In genomic region chr11:57683931-57684330, GRCm38 (mm10) we compare ENCODE assay signal across 13 mouse cellular contexts. TPM values are rescaled to one million over a fixed set of nuclear protein-coding genes. Genes with fewer than 3 reads are reported as not detected.
DNase-seq lines count a peak whose midpoint lies in the region; ATAC-seq and TF ChIP-seq lines count a peak whose summit lies in the region.
"Had no signal": no experiment of that assay in that cellular context is flagged by ENCODE, and none has a peak within 500 bp of the region (broad histone marks: within the 10 kb centered on the region; RNA-seq: fewer than 3 reads in every experiment).

No protein-coding gene starts in this region.

- no peak for TF ChIP-seq EP300 in stomach, postnatal 0 days (optimal IDR thresholded peaks at IDR 0.05)

- H3K4me1 ChIP-seq in lung, embryonic 16.5 days (replicated peaks; ENCODE audit: control insufficient read depth, insufficient read depth, low read length) = peaks cover 27% of the 10 kb centered on the region
- peaks cover 20% of the 10 kb centered on the region for H3K4me1 ChIP-seq in embryonic facial prominence, embryonic 14.5 days (ENCODE audit: control insufficient read depth, insufficient read depth, low read length)
- peaks cover 35% of the 10 kb centered on the region for H3K4me1 ChIP-seq in limb, embryonic 11.5 days (ENCODE audit: control insufficient read depth, insufficient read depth, low read length)
- peaks cover 9% of the 10 kb centered on the region; the same call in 1 of the 2 replicates for H3K4me1 ChIP-seq in stomach, postnatal 0 days (replicated peaks; ENCODE audit: control insufficient read depth, insufficient read depth)

- ATAC-seq in lung, embryonic 16.5 days (ENCODE audit: low read depth) = peak; percentile 24; the same call in 1 of the 2 replicates
- no peak; the same call in 1 of the 2 replicates for ATAC-seq in embryonic facial prominence, embryonic 14.5 days (ENCODE audit: low read depth)
- peak; percentile 55; the same call in 1 of the 2 replicates for ATAC-seq in limb, embryonic 11.5 days (ENCODE audit: insufficient number of reproducible peaks, low FRiP score, low TSS enrichment, low read depth)
- ATAC-seq in stomach, postnatal 0 days (ENCODE audit: low FRiP score, low TSS enrichment) = no peak
- ATAC-seq: intestine, postnatal 0 days had no signal

- WGBS in lung, embryonic 16.5 days = 25% methylated on average over 8 of the region's 8 CpGs
- WGBS in embryonic facial prominence, embryonic 14.5 days = 39% methylated on average over 8 of the region's 8 CpGs
- 6% methylated on average over 8 of the region's 8 CpGs for WGBS in limb, embryonic 11.5 days
- 39% methylated on average over 8 of the region's 8 CpGs for WGBS in stomach, postnatal 0 days

- no peaks in the 10 kb centered on the region for H3K27me3 ChIP-seq in lung, embryonic 16.5 days (ENCODE audit: control insufficient read depth, insufficient read depth, low read depth, low read length)
- H3K27me3 ChIP-seq in embryonic facial prominence, embryonic 14.5 days (replicated peaks; ENCODE audit: control insufficient read depth, insufficient read depth, low read length) = no peaks in the 10 kb centered on the region
- H3K27me3 ChIP-seq in limb, embryonic 11.5 days (ENCODE audit: control insufficient read depth, insufficient read depth, low read length) = no peaks in the 10 kb centered on the region
- H3K27me3 ChIP-seq in stomach, postnatal 0 days (ENCODE audit: control insufficient read depth, insufficient read depth, low read length) = no peaks in the 10 kb centered on the region

- TF ChIP-seq CTCF in stomach, postnatal 0 days (IDR thresholded peaks at IDR 0.05; ENCODE audit: low read depth) = no peak
- no peak for TF ChIP-seq CTCF in layer of hippocampus, adult 2 months (conservative IDR thresholded peaks at IDR 0.05)

- H3K4me3 ChIP-seq in lung, embryonic 16.5 days (ENCODE audit: low read length) = no peak overlapping the region
- no peak overlapping the region for H3K4me3 ChIP-seq in embryonic facial prominence, embryonic 14.5 days (ENCODE audit: low read depth, low read length)
- H3K4me3 ChIP-seq in limb, embryonic 11.5 days (ENCODE audit: low read depth, low read length) = no peak overlapping the region
- H3K4me3 ChIP-seq in stomach, postnatal 0 days (ENCODE audit: low read depth, low read length) = no peak overlapping the region
- no peak overlapping the region for H3K4me3 ChIP-seq in layer of hippocampus, adult 2 months
- H3K4me3 ChIP-seq: lung, embryonic 15.5 days; midbrain, embryonic 12.5 days had no signal

- H3K36me3 ChIP-seq in lung, embryonic 16.5 days (ENCODE audit: control insufficient read depth, insufficient read depth, low read length) = no peaks in the 10 kb centered on the region
- H3K36me3 ChIP-seq in embryonic facial prominence, embryonic 14.5 days (ENCODE audit: control insufficient read depth, insufficient read depth, low read length) = no peaks in the 10 kb centered on the region
- H3K36me3 ChIP-seq in limb, embryonic 11.5 days (ENCODE audit: control insufficient read depth, insufficient read depth, low read length) = no peaks in the 10 kb centered on the region
- H3K36me3 ChIP-seq in stomach, postnatal 0 days (ENCODE audit: control insufficient read depth, insufficient read depth, low read length) = no peaks in the 10 kb centered on the region
- H3K36me3 ChIP-seq: lung, embryonic 15.5 days; midbrain, embryonic 12.5 days had no signal

- no peak overlapping the region for H3K4me2 ChIP-seq in lung, embryonic 16.5 days (ENCODE audit: low read depth, low read length)
- no peak overlapping the region for H3K4me2 ChIP-seq in embryonic facial prominence, embryonic 14.5 days (ENCODE audit: low read depth, low read length)
- H3K4me2 ChIP-seq in limb, embryonic 11.5 days (ENCODE audit: low read depth, severe bottlenecking) = no peak overlapping the region
- no peak overlapping the region for H3K4me2 ChIP-seq in stomach, postnatal 0 days (replicated peaks; ENCODE audit: low read depth)
- H3K4me2 ChIP-seq: lung, embryonic 15.5 days; midbrain, embryonic 12.5 days had no signal

- H3K9me3 ChIP-seq in lung, embryonic 16.5 days (ENCODE audit: control insufficient read depth, low read length) = no peaks in the 10 kb centered on the region
- H3K9me3 ChIP-seq in embryonic facial prominence, embryonic 14.5 days (ENCODE audit: control insufficient read depth, low read length) = 0 out of 2 replicates have a peak, but pooled peaks cover 7% of the 10 kb centered on the region
- no peaks in the 10 kb centered on the region for H3K9me3 ChIP-seq in limb, embryonic 11.5 days (ENCODE audit: control insufficient read depth, low read length)
- H3K9me3 ChIP-seq in stomach, postnatal 0 days (ENCODE audit: control insufficient read depth, low read length) = no peaks in the 10 kb centered on the region
- H3K9me3 ChIP-seq: lung, embryonic 15.5 days; midbrain, embryonic 12.5 days had no signal

- H3K27ac ChIP-seq in lung, embryonic 16.5 days (ENCODE audit: low read length) = no peak overlapping the region
- H3K27ac ChIP-seq in embryonic facial prominence, embryonic 14.5 days (replicated peaks; ENCODE audit: low read depth, low read length) = no peak overlapping the region
- no peak overlapping the region for H3K27ac ChIP-seq in limb, embryonic 11.5 days (replicated peaks; ENCODE audit: low read depth, low read length)
- H3K27ac ChIP-seq in stomach, postnatal 0 days (replicated peaks) = 0 out of 2 replicates have a peak overlapping the region, but pooled peaks have one; percentile 24
- no peak overlapping the region for H3K27ac ChIP-seq in layer of hippocampus, adult 2 months
- H3K27ac ChIP-seq: lung, embryonic 15.5 days; midbrain, embryonic 12.5 days had no signal

- no peak for DNase-seq in lung, postnatal 25 days (ENCODE audit: low spot score)
- DNase-seq in embryonic facial prominence, embryonic 14.5 days (ENCODE audit: low spot score) = peak; percentile 44
- peak; percentile 55 for DNase-seq in limb, embryonic 11.5 days (ENCODE audit: low spot score)
- no peak for DNase-seq in stomach, postnatal 0 days (ENCODE audit: low spot score)
- DNase-seq in layer of hippocampus, adult 2 months (ENCODE audit: low spot score in 2 of 2) = no peak
- DNase-seq in urinary bladder, postnatal 36 days (ENCODE audit: low spot score in 2 of 2) = no peak
- DNase-seq: cerebellum, postnatal 36 days; liver; right cerebral cortex, postnatal 4 days had no signal

- H3K9ac ChIP-seq in lung, embryonic 16.5 days (ENCODE audit: low read length) = no peak overlapping the region
- H3K9ac ChIP-seq in embryonic facial prominence, embryonic 14.5 days (ENCODE audit: low read depth, low read length) = no peak overlapping the region
- H3K9ac ChIP-seq in limb, embryonic 11.5 days (ENCODE audit: low read length) = no peak overlapping the region
- H3K9ac ChIP-seq in stomach, postnatal 0 days (ENCODE audit: low read length) = no peak overlapping the region
- H3K9ac ChIP-seq: lung, embryonic 15.5 days; midbrain, embryonic 12.5 days had no signal

RNA-seq across cellular contexts. Expression of gene Galnt10, which starts 38.7 kb away (rescaled TPM):
- 12.4 and 12.8 TPM in 2 replicates for polyA plus RNA-seq in lung, embryonic 16.5 days (2015; fragmentation: Nextera tagmentation; extraction: Ambion mirVana)
- polyA plus RNA-seq in embryonic facial prominence, embryonic 14.5 days (2014; fragmentation: Nextera tagmentation; extraction: Ambion mirVana) = 19.7 and 22.5 TPM in 2 replicates
- 13.9 and 15.6 TPM in 2 replicates for polyA plus RNA-seq in limb, embryonic 11.5 days (2014; fragmentation: Nextera tagmentation; extraction: Ambion mirVana)
- 8.8 and 9.6 TPM in 2 replicates for polyA plus RNA-seq in stomach, postnatal 0 days (2015; fragmentation: Nextera tagmentation; extraction: Ambion mirVana)
- 1 to 10 TPM; 6.3 TPM for total RNA-seq in layer of hippocampus, adult 2 months (2021)

Comparison
In these comparisons a context has a peak if more than half of its experiments do, and no peak if none do; other contexts are left out.
1. ATAC-seq: peak in lung, embryonic 16.5 days (single experiment) and limb, embryonic 11.5 days (single experiment); none in embryonic facial prominence, embryonic 14.5 days (single experiment) and stomach, postnatal 0 days (single experiment).
2. DNase-seq: peak in embryonic facial prominence, embryonic 14.5 days (single experiment) and limb, embryonic 11.5 days (single experiment); none in lung, postnatal 25 days (single experiment), stomach, postnatal 0 days (single experiment), layer of hippocampus, adult 2 months (0 of 2) and urinary bladder, postnatal 36 days (0 of 2).